Mouse (Mus musculus) heart, embryonic 14.5 days (tissue): Measurements from ENCODE around the gene Tlr9. TPM values are rescaled to one million over a fixed set of nuclear protein-coding genes. Genes with fewer than 3 reads are reported as not detected.

Experiments
- ATAC-seq: fragments of 200-750 bp; cut with Nextera tagmentation; 2 replicates; pipeline ENCODE4 v1.8.0; 2017; ENCODE audit warnings: low read depth, moderate TSS enrichment; ENCODE audit not compliant: insufficient number of reproducible peaks, insufficient read depth, low FRiP score
- H3K27ac ChIP-seq, 2 experiments: fragments of 200-500 bp in 1 of 2; fragments of 300-500 bp in 1 of 2; sonication (generic) in 1 of 2; replicated peaks in 1 of 2; 2 replicates each; pipeline ENCODE4 v1.5.1; 2012 to 2014; ENCODE audit warnings: low read depth in 2 of 2, low read length in 2 of 2, control low read depth in 1 of 2, mild to moderate bottlenecking in 1 of 2, mixed read lengths in 1 of 2; ENCODE audit not compliant: control insufficient read depth in 1 of 2, insufficient read depth in 1 of 2
- H3K27me3 ChIP-seq: fragments of 300-500 bp; sonication (generic); 2 replicates; pipeline ENCODE4 v1.6.1; 2014; ENCODE audit warnings: mild to moderate bottlenecking, low read length, control low read depth; ENCODE audit not compliant: control insufficient read depth, insufficient read depth
- H3K36me3 ChIP-seq: fragments of 300-500 bp; sonication (generic); 2 replicates; pipeline ENCODE4 v1.6.1; 2014; ENCODE audit warnings: mild to moderate bottlenecking, control low read depth, low read length, mixed read lengths; ENCODE audit not compliant: control insufficient read depth, insufficient read depth
- H3K4me1 ChIP-seq, 2 experiments: fragments of 200-500 bp in 1 of 2; fragments of 300-500 bp in 1 of 2; sonication (generic) in 1 of 2; 2 replicates each; pipeline ENCODE4 v1.6.1; 2012 to 2014; ENCODE audit warnings: low read length in 2 of 2, control low read depth in 1 of 2, mixed read lengths in 1 of 2; ENCODE audit not compliant: control insufficient read depth in 2 of 2, insufficient read depth in 2 of 2
- H3K4me2 ChIP-seq: fragments of 300-500 bp; sonication (generic); 2 replicates; pipeline ENCODE4 v1.6.1; 2014; ENCODE audit warnings: mild to moderate bottlenecking, low read length
- H3K4me3 ChIP-seq, 2 experiments: fragments of 200-500 bp in 1 of 2; fragments of 300-500 bp in 1 of 2; sonication (generic) in 1 of 2; 2 replicates each; pipeline ENCODE4 v1.5.1; 2012 to 2014; ENCODE audit warnings: low read length in 2 of 2, mild to moderate bottlenecking in 2 of 2, control low read depth in 1 of 2, low read depth in 1 of 2, moderate library complexity in 1 of 2; ENCODE audit not compliant: control insufficient read depth in 1 of 2, insufficient read depth in 1 of 2
- H3K9ac ChIP-seq: fragments of 300-500 bp; sonication (generic); 2 replicates; pipeline ENCODE4 v1.6.1; 2014; ENCODE audit warnings: mild to moderate bottlenecking, low read length
- H3K9me3 ChIP-seq: fragments of 300-500 bp; sonication (generic); 2 replicates; pipeline ENCODE4 v1.6.1; 2016; ENCODE audit warnings: low read length, control low read depth; ENCODE audit not compliant: control insufficient read depth
- WGBS: fragments of 180-500 bp; shearing (Covaris S2); extraction: QIAGEN DNeasy Blood & Tissue Kit; methylation state at CpG from one replicate; pipeline ENCODE4 v1.1.7; 2014; 5-methylcytosine and 5-hydroxymethylcytosine counted together
- polyA plus RNA-seq: library from polyadenylated mRNA; unstranded; fragments of >200 nt; fragmentation: Nextera tagmentation; extraction: Ambion mirVana; gene quantifications from 2 replicates; pipeline ENCODE4 v1.2.1, GENCODE M21; 2014

Gene Tlr9
- polyA plus RNA-seq, 1 experiment from 2014 or later, result 0.05 TPM

DNA sequence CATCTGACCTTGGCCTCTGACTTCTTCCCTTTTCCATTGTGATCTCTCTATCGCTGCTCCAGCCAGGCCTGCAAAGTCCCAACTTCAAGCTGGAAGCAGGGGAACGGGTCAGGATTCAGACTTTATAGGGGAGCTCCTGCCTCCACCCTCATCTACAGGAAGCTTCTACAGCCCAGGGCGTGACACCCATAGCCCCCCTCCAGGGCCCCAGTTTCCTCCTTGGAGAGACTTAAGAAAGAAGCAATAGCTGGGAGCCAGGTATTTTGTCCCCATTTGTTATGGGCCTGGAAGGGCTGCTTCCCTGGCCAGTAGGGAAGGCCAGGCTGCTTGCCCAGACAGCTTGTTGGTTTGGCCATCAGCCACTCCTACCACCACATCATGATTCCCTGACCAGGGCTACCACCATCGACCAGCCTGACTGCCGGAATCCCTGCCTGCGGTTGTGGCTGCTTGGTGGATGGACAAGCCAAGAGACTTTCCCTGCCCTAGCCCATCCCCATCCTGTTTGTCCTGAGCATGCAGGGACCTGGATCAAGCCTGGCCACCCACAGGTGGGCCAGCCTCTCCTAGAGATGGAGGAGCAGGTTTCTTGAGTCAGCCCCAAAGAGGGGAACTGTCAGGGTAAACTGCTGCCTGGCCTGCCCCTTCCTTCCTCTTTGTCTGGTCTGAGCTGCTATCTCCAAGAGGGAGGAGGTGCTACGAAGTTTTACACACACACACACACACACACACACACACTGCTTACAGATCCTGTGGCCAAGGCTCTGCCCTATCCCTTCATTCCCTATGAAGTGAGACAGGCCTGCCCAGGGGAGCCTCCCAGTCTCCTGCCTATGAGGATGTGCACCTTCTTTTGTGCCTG is 18.2 kb upstream of the Tlr9 start:
- H3K27ac ChIP-seq, result peak overlapping the region; percentile 7 to 29; a peak in 2 of 4 replicates
- H3K4me1 ChIP-seq, result peaks cover 26 to 42% of the 10 kb centered on the region in 2 experiments
- H3K27me3 ChIP-seq, result no peaks in the 10 kb centered on the region
- WGBS, result 65% methylated on average over 7 of the region's 7 CpGs
- peak overlapping the region; percentile 86 for H3K9ac ChIP-seq
- no peaks in the 10 kb centered on the region for H3K9me3 ChIP-seq
- H3K4me2 ChIP-seq, result peak overlapping the region; percentile 68
- H3K4me3 ChIP-seq, result peak overlapping the region in 1 of 2 experiments; percentile 76; a peak in 2 of 4 replicates
- ATAC-seq, result no peak
- H3K36me3 ChIP-seq, result peaks cover 14% of the 10 kb centered on the region

DNA sequence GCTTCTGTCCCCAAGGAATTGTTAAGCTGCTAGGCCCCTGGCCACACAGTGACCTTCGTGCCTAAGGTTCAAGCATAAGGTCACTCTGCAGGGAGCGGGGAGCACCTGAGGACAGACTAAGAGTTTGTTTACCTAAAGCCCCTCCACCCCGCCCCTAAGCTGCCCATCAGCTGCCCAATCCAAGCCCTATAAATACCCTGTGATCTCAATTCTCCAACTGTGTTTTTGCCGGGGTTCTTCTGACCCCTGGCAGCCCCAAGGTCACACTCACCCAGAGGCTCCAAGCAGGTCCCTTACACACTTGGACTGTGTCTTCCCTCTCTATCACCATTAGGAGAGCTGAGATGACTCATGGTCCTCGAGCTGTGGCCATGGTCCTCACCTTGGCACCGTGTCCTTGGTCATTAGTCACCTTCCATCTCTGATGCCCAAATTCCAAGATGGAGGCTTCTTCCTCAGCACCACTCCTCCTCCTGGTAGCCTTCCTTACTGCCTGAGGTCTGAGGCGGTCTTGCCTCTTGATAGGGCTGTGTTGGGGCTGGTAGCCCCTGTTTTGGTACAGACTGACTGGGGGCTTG is 16.6 kb upstream of the Tlr9 start:
- 70% methylated on average over 7 of the region's 7 CpGs for WGBS
- no peak overlapping the region for H3K4me2 ChIP-seq
- no peaks in the 10 kb centered on the region for H3K9me3 ChIP-seq
- H3K27me3 ChIP-seq, result no peaks in the 10 kb centered on the region
- H3K4me3 ChIP-seq, result no peak overlapping the region
- peaks cover 22 to 37% of the 10 kb centered on the region in 2 experiments for H3K4me1 ChIP-seq
- peak overlapping the region in 1 of 2 experiments; percentile 7; a peak in 1 of 4 replicates for H3K27ac ChIP-seq
- H3K9ac ChIP-seq, result no peak overlapping the region
- peaks cover 17% of the 10 kb centered on the region for H3K36me3 ChIP-seq
- ATAC-seq, result no peak

DNA sequence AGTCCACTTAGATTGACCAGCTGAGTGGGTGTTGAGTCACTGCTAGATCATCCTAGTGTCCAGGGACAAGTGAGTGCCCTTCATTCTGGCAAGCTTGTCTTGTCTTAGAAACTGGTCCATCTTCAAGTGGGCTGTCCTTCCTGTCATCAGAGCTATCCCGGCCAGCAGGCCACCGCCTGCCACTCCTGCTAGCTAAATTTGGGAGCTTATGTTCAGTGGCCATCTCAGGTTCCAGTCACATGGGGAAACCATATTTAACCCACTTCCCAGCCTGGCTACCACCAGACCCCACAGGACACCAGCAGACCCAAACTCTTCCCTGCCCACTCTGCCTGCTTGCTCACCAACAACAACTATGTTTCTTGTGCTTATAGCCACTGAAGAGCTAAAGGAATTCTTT is 15.9 kb upstream of the Tlr9 start:
- WGBS, result 26% methylated on average over 2 of the region's 2 CpGs
- peaks cover 17% of the 10 kb centered on the region for H3K36me3 ChIP-seq
- H3K4me2 ChIP-seq, result peak overlapping the region; percentile 42
- no peak overlapping the region for H3K9ac ChIP-seq
- peak overlapping the region; percentile 9 to 51; a peak in 2 of 4 replicates for H3K27ac ChIP-seq
- ATAC-seq, result no peak
- no peaks in the 10 kb centered on the region for H3K9me3 ChIP-seq
- no peak overlapping the region for H3K4me3 ChIP-seq
- H3K27me3 ChIP-seq, result no peaks in the 10 kb centered on the region
- H3K4me1 ChIP-seq, result peaks cover 23 to 42% of the 10 kb centered on the region in 2 experiments

DNA sequence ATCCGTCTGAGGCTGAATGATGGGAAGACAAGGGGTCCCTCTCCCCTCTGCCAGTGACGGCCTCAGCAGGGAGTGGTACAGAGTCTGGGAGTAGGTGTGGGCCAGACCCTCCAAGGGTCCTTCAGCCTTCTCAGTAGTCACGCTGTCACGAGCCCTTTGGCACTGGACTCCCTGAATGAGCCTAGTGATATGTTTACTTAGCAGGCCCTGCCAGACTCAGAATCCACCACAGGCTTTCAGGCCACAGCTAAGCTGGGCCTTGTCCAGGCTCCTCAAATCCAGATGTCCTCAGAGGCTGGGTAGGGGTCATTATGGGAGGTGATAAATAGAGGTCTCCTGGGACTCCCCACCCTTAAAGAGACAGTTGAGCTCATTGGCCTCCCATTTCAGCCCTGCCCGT is 14.2 kb upstream of the Tlr9 start:
- Histone ChIP-seq H3K4me1 (peaks cover 28 to 44% of the 10 kb centered on the region in 2 experiments), H3K9ac (no peak overlapping the region), H3K27ac (no peak overlapping the region), H3K27me3 (no peaks in the 10 kb centered on the region), H3K9me3 (no peaks in the 10 kb centered on the region), H3K4me3 (no peak overlapping the region), H3K36me3 (peaks cover 27% of the 10 kb centered on the region), H3K4me2 (no peak overlapping the region)
- WGBS, result 81% methylated on average over 5 of the region's 5 CpGs
- ATAC-seq, result no peak

DNA sequence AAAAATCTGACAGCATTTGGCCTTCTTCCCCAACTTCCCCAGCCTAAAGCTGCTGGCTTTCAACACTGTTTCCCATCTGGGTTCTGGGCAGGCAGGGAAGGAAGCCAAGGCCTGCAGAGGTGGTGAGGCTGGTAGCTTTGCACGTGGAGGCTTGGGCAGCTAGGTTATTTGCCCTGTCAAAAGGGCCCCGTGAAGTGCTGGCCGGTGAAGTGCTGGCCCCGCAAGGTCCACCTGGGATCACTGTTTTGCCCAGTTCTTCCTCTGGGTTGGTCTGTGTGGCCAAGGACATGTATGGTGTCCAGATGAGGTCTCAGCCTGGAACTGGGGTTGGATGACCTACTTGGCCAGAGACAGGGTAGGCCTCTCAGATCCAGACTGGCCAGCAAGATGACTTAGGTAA is 12.4 kb upstream of the Tlr9 start:
- H3K27ac ChIP-seq, result no peak overlapping the region
- H3K27me3 ChIP-seq, result no peaks in the 10 kb centered on the region
- no peak overlapping the region for H3K4me3 ChIP-seq
- H3K4me2 ChIP-seq, result no peak overlapping the region
- peaks cover 18 to 29% of the 10 kb centered on the region in 2 experiments for H3K4me1 ChIP-seq
- no peak for ATAC-seq
- no peaks in the 10 kb centered on the region for H3K9me3 ChIP-seq
- H3K36me3 ChIP-seq, result peaks cover 44% of the 10 kb centered on the region
- no peak overlapping the region for H3K9ac ChIP-seq
- 90% methylated on average over 4 of the region's 4 CpGs for WGBS

DNA sequence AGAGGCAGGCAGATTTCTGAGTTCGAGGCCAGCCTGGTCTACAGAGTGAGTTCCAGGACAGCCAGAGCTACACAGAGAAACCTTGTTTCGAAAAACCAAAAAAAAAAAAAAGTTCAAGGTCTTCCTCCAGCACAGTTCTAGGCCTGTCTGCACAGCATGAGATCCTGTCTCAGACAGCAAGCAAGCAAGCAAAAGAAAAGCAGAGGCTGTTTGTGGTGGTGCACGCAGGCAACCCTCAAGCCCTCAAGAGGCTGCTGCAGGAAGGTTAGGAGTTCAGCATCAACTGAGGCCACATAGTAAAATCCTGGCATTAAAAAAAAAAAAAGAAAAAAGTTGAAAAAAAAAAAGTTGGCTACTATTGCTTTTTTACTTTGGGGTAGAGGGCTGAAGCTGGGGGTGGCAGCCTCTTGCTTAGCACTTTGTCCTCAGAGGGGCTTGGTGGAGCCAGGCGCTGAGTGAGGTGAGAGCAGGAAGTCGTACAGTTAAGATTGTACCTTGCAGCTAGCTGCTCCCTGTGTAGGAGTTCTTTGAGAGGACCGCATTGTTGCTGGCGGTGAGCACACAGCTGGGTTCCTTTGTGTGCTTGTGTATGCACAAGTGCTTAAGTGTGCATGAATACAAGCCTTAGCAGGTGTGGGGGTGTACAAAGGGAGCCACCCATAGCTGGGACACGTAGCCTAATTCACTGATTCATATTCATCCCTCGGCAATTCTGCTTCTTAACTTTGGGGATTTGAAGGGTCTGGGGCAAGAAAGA is 11.4 kb upstream of the Tlr9 start:
- no peak for ATAC-seq
- Histone ChIP-seq H3K4me3 (peak overlapping the region in 1 of 2 experiments; percentile 35; a peak in 2 of 4 replicates), H3K27ac (peak overlapping the region in 1 of 2 experiments; percentile 20; a peak in 1 of 4 replicates), H3K27me3 (no peaks in the 10 kb centered on the region), H3K4me1 (peaks cover 12 to 23% of the 10 kb centered on the region in 2 experiments), H3K4me2 (peak overlapping the region; percentile 69), H3K9me3 (no peaks in the 10 kb centered on the region), H3K9ac (peak overlapping the region; percentile 72), H3K36me3 (peaks cover 47% of the 10 kb centered on the region)
- WGBS, result 57% methylated on average over 8 of the region's 9 CpGs
